Mouse (Mus musculus) brain, adult 2 months (tissue): ENCODE data around the gene Rph3al.

Source experiments
- DNase-seq: peaks from one replicate; pipeline ENCODE4 v3.0.0; 2011; ENCODE audit warnings: low read depth, low spot score

The Rph3al gene

GRCm38 (mm10) chr11:75862466-75862865 is 75.8 kb downstream of the Rph3al start:
- no peak for DNase-seq

GRCm38 (mm10) chr11:75861653-75862052 is 76.6 kb downstream of the Rph3al start:
- no peak for DNase-seq

- peak; percentile 76 for DNase-seq
These were observed 77.0 kb downstream of the Rph3al start for GRCm38 (mm10) chr11:75861213-75861612.

- no peak for DNase-seq
These were observed 78.8 kb downstream of the Rph3al start for GRCm38 (mm10) chr11:75859460-75859859.

- DNase-seq, result no peak
These were observed 79.3 kb downstream of the Rph3al start for GRCm38 (mm10) chr11:75858975-75859374.

GRCm38 (mm10) chr11:75857781-75858180 is 80.4 kb downstream of the Rph3al start:
- no peak for DNase-seq

GRCm38 (mm10) chr11:75854327-75854726 is 83.9 kb downstream of the Rph3al start:
- no peak for DNase-seq

- DNase-seq, result peak; percentile 35
These were observed 85.1 kb downstream of the Rph3al start for GRCm38 (mm10) chr11:75853067-75853636.

GRCm38 (mm10) chr11:75852485-75852884 is 85.7 kb downstream of the Rph3al start:
- peak; percentile 58 for DNase-seq

- DNase-seq, result no peak
These were observed 88.7 kb downstream of the Rph3al start for GRCm38 (mm10) chr11:75849552-75849951.

GRCm38 (mm10) chr11:75846589-75846988 is 91.6 kb downstream of the Rph3al start:
- DNase-seq, result no peak

- DNase-seq, result peak; percentile 75
These were observed 92.6 kb downstream of the Rph3al start for GRCm38 (mm10) chr11:75845675-75846074.

- peak; percentile 86 for DNase-seq
These were observed 95.2 kb downstream of the Rph3al start for GRCm38 (mm10) chr11:75842904-75843619.

GRCm38 (mm10) chr11:75841503-75841902 is 96.7 kb downstream of the Rph3al start:
- DNase-seq, result no peak

GRCm38 (mm10) chr11:75839536-75840430 is 98.4 kb downstream of the Rph3al start:
- DNase-seq, result peak; percentile 49

GRCm38 (mm10) chr11:75838861-75839426 is 99.3 kb downstream of the Rph3al start:
- DNase-seq, result no peak

- no peak for DNase-seq
These were observed 102.0 kb downstream of the Rph3al start for GRCm38 (mm10) chr11:75836240-75836610.

- peak; percentile 64 for DNase-seq
These were observed 102.5 kb downstream of the Rph3al start for GRCm38 (mm10) chr11:75835587-75836239.

GRCm38 (mm10) chr11:75833081-75833480 is 105.1 kb downstream of the Rph3al start:
- no peak for DNase-seq

GRCm38 (mm10) chr11:75830386-75830785 is 107.8 kb downstream of the Rph3al start:
- no peak for DNase-seq

GRCm38 (mm10) chr11:75827414-75827813 is 110.8 kb downstream of the Rph3al start:
- no peak for DNase-seq
